Mouse (Mus musculus): ENCODE data around the gene Gm20489.

Gene Gm20489

DNA sequence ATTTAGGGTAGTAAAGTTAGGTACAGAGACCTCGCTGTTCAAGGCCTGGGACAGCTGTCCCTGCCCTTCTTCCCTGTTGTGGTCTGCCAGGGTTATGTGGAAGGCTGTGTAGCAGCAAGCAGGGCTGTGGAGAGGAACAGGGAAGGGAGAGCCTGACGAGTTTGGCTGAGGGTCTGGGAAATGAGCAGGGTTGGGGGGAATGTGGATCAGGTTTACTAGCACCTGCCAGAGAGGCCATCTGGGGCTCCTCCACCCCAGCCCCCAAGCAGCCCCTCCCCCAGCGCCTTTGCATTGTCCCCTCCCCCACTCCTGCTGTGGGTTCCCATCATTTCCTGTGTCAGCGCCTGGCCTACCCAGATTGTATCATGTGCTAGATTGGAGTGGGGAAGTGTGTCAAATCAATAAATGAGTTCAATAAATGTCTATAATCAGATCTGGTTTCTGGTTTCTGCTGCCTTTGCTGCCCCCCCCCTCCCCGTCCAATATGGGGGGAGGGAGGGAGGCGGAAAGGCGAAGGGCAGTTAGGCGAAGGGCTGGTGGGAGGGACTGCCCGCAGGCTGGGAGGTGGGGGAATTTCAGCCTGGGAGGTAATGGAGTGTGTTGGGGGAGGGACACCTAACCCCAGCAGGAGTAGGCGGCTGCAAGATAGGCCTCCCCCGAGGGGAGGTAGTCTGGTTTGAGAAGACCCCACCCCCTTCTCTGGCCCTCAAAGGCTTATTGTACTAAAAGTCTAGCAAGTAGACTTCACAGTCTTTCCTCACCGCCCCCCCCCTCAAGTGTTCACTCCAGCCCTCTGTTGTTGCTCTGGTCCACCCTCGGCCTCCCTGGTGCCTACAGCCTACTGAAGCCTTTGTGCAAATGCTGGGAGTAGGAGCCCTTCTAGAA, 8.1 kb downstream of the Gm20489 start:
- no peak for DNase-seq (ENCODE audit: low spot score in 2 of 2)

DNA sequence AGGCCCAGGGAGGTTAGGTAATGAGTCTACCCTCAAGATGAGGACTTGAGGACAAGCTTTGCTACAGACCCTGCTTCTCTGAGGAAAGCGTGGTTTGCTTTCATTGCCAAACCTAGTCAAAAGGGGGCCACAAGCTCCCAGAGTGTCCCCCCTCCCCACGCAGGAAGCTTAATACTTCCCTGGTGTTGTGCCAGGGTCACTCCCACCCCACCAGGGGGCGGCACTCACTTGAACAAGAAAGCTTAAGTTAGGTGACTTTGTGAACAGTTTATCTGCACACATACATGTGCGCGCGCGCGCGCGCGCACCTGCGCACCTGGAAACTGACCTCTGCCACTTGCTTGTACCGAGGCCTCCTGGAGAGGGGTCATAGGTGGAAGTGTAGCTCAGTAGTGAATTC, 12.2 kb downstream of the Gm20489 start:
- DNase-seq (ENCODE audit: low spot score in 2 of 2), result peak; percentile 27 to 50

DNA sequence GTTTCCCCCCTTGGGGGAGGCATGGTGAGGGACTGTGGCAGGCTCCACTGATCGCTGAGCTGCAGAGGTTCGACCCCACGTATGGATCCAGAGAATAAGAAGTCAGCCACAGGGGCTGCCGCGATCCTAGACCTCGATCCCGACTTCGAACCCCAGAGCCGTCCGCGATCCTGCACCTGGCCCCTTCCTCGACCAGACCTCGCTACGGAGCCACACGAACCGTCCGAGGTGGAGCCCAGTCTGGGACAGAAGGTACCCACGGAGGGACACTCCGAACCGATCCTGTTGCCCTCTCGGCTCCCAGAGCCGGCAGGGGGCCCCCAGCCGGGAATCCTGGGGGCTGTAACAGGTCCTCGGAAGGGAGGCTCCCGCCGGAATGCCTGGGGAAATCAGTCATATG, 14.1 kb downstream of the Gm20489 start:
- DNase-seq (ENCODE audit: low spot score in 2 of 2), result no peak

DNA sequence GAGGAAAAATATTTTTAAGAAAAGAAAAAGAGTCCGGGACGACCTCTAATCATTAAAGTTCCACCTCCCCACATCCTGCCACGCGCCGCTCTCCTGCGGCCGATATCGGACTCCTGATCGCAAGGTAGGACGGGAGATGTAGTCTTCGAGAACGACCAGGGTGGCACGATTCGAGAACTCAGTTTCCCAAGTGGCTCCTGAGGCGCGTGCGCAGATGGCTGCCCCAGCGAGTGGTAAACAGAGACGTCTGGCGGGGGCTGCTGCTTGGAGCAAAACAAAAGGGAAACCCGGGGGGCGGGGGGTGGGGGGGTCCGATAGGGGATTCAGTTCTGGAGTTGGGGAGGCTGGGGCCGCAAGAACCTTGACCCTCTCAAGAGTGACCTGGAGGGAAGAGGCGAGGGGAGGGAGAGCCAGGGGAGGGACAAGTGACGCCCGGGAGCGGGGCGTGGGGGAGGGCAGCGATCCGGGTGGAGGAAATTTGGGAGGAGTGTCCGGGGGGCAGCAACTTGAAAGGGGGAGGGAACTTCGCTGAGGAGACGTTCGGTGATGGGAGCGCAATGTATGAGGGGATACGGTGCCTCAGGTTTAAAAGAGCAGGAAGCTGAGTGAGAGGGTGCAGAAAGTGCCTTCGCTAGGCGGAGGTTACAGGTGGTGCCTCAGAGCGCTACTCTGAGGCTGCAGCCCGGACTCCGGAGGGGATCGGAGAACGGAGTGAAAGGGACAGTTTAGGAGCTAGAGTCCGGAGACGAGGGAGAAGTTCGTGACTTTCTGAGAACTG, 14.7 kb downstream of the Gm20489 start, which contains the start of gene Foxo4:
Gene Foxo4, plus strand, starts transcription at position 577 of the 778 bp plus-strand sequence.
- peak; percentile 72 to 81 for DNase-seq (ENCODE audit: low spot score in 2 of 2)

DNA sequence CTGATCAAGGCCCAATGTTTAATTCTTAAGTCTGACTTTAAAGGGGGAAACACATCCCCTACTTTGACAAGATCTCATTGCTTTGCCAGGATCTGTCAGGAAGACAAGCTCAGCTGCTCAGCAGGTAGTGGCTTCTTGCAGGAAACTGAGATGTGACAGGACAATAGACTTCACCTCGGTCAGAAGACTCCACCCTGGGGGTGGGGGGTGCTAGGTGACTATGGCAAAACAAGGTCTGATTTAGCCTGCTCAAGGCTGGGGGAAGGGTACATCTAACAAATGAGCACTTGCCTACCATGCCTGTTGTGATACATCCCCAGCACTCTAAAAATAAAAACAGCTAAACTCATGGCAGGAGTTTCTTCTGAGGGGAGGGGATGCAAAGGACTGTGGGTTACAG, 23.8 kb downstream of the Gm20489 start:
- DNase-seq (ENCODE audit: low spot score in 2 of 2), result no peak

DNA sequence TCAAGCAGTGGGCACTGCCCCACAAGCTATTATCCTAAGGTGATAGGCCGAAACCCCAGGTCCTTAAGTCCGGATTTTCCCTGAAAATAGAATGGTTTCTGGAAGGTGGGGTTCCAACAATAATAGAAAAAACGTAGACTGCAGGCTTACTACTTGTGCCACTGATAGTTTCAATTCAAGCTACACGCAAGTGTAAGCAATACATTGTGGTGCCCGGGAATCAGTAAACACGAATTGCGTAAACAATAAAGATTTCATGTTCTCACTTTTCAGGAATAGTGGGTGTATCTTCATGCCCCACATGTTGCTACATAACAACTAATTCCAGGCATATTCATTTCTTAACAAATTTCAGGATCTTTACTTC, 46.0 kb downstream of the Gm20489 start:
- no peak for DNase-seq (ENCODE audit: low spot score in 2 of 2)

DNA sequence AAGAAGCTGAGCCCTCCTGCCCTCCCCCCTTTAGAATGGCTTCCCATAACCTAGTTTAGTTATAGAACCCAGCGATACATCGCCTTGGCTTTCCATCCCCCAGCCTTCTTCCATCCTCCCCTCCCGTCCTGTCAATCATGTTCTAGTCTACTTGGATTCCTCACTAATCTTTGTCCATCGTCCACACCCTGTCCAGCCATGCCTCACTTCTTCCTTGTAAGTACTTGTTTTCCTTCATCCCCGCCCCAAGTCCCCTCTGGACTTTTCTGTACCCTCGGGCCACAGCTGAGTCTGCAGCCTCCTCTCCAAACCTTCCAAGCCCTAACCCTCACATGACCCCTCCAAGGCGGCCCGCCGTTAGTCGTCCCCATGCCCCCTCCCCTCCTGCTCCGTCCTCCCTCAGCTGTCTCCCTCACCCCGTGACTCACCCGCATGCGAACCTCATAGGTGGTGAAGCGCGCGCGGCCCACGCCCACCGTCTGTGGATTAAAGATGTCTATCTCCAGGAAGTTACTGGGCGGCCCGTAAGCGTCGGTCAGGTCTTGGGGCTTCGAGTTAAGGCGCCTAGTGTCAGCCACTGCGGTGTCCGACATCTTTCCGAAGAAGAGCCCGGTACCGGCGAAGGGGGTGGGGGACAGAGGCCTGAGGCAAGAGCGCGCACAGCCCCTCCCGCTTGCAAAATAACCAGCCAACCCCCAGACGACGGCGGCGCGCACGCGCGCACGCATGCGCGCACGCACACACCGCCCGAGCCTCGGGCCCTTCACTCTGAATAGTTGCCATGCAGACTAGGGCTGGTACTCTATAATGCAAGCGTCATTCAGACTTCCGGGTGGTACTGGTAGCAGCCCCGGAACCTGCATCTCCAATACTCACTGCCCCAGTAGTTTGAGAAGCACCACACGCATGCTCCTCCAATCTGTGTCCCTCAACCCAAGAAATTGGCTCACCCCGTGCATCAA, 46.7 kb downstream of the Gm20489 start, which contains the start of gene Snx12:
Gene Snx12, minus strand, starts transcription at position 730 of the 962 bp plus-strand sequence.
- peak; percentile 84 to 87 for DNase-seq (ENCODE audit: low spot score in 2 of 2)
